Mouse (Mus musculus) layer of hippocampus, adult 9-11 months (tissue): ENCODE data around the gene Asb12.
"Not testable (repeated sequence)": the region's sequence is repeated elsewhere in the genome, so short reads cannot be mapped to it uniquely, and the experiment has no call there.

Experiments used
- DNase-seq: peaks from one replicate; pipeline ENCODE4 v3.0.0; 2022

Gene Asb12

DNA sequence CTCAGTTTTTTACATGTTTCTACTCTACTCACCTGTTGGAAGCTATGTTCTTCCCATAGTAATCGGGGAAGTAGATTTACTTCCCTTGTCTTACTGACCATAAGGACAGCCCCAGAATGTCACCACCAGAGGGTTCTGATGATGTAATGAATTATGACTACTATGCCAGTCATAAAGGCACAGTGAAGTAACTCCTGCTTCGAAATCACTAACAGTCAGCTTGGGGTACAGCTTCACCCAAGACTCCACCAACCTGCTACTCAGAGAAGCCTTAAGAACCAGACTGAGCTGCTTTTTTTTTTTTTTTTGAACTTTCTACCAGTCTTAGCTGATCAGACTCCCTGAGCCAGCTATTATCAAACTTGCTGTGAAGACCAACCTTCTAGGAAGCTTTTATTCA lies at the start of gene Asb12, which contains the start of gene Pfn5:
Gene Asb12, minus strand, starts transcription at position 101 of the 400 bp plus-strand sequence.
Gene Pfn5, plus strand, starts transcription at position 218 of the 400 bp plus-strand sequence.
- DNase-seq, result no peak

DNA sequence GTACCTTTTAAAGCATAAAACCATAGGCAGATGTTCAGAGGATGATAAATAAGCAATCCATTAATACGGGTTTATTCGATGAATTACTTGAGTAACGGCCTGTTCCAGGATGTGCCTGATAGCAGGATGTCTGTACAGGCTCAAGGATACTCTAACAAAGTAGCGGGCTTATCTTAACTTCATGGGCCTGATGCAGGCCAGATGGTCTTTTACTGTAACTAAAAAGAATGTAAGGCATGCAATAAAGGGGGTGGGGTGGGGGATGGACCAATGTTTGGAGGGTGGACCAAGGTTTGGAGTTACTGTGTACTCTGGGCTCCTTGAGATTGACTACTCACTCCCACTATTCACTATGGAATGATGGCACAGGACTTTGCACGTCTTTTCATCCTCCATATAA lies 42.8 kb upstream of the Asb12 start:
- DNase-seq, result no peak

DNA sequence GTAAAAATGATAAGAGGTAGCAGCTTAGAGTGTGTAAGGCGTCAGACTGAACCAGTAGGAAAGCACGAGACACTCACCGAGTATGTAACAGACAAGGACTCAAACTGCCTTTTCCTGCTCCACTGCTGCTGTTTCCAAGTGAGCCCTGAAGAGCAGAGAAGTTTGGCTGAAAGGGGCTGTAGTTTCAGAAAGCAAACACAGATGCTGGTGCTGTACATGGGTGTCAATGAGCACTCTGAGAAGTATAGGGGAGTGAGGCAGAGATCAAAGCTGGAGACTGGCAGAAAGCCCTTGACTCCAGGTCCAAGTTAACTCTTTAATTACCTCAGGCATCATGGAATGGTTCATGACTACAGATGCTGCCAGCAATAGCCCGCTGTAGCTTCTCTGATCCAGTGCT lies 3.5 kb downstream of the Asb12 start:
- DNase-seq, result no peak

DNA sequence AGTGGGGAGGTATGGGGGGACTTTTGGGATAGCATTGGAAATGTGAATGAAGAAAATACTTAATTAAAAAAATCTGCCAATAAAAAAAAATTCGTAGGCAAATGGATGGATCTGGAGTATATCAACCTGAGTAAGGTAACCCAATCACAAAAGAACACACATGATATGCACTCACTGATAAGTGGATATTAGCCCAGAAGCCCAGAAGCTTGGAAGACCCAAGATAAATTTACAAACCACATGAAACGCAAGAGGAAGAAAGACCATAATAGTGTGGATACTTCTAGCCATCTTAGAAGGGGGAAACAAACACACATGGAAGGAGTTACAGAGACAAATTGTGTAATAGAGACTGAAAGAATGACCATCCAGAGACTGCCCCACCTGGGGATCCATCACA lies 22.3 kb downstream of the Asb12 start:
- not testable (repeated sequence) for DNase-seq

DNA sequence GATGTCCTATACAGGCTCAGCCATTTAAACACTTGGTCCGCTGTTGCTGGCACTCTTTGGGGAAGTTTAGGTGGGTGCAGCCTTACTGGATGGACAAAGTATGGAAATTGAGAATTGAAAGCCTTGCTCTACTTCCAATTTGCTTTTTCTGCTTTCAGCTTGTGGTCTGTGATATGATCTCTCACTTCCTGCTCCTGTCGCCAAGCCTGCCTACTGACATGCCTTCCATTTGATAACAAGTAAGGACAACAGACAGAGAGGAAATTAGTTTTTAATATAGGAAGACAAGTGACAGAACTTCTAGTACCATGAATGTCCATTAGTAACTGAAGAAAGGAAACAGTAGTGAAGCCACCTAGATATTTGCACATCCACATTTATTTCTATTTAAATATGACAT lies 32.6 kb downstream of the Asb12 start:
- DNase-seq, result no peak

DNA sequence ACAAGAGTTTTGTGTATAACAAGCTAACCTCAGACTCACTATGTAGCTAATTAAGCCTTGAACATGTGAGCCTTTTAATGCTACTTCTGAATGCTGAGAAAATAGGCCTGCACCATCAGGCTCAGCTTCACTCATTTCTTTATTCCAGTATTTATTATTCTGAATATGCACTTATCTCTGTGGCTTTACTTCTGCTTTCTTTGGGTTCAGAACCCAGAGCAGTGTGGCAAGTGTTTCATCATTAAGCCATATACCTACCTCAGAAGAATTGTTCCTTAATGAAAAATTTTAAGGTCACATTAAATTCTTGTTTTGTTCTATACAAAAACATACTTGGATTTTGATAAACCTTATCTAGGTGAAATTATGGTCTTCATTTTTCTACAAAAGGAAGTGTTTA lies 33.9 kb downstream of the Asb12 start:
- DNase-seq, result no peak

DNA sequence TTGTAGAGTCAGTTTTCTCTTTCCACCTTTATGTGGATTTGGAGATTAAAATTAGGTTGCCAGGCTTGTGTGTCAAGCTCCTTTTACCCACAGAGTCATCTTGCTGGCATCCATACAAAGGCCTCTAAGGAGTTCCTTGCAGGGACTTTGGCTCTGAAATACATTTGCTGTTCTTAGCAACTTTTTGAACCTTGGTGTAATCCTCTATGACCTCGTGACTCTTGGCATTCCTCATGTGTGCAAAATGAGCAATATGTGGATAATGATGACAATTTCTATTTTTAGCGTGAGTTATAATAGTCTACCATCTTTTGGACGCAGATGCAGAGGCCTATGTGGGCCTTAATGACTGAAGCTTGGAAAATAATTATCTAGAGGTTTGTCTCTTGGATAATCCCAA lies 100.6 kb downstream of the Asb12 start:
- DNase-seq, result no peak

DNA sequence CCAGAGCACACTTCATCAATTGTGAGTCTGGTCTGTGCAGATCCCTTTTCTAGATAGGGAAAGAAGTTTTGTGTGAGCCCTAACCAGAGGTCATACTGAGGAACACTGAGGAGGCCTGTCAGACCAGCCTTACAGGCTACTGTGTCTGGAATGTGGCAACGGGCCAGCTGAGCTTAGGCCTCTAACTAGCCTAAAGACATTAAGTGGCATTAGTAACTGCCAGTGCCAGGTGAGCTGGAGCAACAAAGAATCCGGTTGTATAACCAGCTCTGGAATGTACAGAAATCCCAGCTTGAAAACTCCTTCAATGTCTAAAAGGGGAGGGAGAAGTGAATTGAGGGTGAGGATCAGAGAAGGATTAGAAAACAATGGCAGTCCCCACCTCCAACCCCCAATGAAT lies 111.9 kb downstream of the Asb12 start:
- DNase-seq, result no peak

DNA sequence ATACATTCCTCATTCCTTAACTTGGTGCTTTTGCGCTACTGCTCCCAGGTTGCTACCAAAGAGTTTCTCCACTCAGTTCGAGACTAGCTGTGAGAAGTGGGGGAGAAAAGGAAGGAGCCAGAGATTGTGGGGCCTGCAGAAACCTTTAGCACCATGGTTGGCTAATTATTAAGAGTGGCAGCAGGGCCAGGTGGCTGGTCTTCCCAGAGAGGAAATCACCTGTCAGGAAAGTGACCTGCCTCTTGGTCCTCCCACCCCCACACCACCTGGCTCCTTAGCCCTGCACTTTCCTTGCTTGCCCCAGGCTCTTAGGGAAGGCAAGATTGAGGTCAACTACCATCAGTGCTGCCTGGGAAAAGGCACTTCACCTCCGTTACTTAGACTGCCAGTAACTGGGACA lies 112.6 kb downstream of the Asb12 start:
- DNase-seq, result no peak

DNA sequence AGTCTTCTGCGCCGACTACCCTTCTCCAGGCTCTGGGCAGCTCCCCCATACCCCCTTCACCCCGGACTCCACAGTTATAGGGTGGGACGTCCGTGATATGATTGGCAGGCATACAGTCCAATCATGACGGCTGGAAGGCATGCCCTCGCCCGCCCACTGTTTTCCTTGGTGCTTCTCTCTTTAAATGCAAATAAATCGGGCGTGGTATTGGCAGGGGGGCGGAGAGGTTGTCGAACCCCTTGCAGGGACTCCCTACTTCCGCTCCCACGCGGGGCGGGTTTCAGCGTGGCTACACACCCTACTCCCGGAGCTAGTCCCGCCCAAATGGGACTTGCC lies 113.0 kb downstream of the Asb12 start, which contains the start of gene Amer1:
Gene Amer1, minus strand, starts transcription at position 97 of the 336 bp plus-strand sequence.
- peak; percentile 94 for DNase-seq

DNA sequence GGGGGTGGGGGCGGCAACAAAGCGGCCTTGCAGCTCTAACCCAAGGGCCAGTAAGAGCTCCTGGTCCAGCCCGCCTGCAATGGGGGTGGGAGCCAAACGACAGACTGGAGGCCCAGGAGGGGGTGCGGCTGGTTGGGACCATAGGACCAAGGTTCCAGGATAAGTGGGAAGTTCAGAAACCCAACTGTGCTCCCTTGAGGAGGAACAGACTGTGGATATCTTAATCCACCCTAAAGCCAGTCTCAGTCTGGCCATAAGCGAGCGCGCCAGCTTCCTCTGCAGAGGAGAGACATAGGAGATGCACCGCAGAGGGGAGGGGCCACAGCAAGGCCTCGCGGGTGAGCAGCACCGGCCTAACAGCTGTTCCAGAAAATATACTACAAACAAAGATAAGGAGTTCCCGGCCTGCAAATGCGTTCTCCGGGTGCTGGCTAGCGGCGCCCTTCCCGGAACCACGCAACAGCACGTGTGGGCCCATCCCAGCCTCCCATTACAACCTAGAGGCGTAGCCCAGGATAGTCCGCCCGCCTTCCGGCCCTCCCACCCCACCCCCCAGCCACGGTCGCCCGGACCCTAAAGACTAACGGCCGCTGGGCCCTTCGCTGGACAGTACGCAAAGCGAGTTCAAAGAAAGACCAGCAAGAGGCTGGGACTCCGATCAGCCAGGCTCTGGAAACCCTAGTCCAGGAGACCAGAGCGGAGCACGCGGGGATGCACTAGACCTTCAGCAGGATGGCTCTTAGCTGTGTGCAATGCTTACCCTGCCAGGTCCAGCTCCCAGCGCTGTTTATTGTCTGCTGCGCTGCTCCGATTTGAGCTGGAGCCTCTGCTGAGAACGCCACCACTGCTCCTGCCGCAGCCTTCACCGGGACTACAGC lies 113.7 kb downstream of the Asb12 start:
- peak; percentile 25 for DNase-seq

DNA sequence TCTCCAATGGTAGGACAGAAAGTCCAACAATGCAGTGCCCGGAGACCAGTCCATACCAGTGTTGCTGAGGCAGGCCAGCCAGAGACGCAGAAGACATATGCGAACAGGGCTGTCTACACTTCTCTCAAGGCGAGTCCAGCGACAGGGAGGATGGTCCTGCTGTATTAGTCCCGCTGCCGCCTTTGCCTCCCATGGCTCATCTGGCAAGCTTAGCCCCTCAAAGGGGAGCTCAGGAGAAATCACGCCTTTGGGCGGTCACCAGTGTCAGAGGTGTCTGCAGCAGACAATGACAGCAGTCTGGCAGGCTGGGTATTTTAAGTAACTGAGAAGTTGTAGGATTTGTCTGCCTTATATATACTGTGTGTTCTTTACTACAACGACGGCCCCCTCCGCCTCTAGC lies 114.4 kb downstream of the Asb12 start:
- DNase-seq, result no peak

DNA sequence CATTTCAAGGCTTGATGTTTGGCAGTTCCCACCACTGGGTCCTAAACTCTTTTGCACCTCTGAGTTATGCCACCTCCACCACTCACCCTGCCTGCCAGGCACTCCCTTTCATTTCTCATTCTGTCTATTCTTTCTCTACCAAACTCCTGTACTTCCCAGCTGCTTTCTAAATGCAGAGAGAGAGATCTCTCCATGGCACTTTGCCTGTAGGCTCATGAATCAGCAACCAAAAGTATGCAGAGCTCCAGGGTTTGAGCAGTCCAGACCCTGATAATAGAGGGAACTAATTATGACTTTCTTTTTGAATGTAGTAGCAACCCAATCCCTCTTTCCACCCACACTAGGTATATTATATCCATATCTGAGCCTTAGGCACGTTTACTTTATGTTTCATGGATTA lies 115.5 kb downstream of the Asb12 start:
- DNase-seq, result no peak

DNA sequence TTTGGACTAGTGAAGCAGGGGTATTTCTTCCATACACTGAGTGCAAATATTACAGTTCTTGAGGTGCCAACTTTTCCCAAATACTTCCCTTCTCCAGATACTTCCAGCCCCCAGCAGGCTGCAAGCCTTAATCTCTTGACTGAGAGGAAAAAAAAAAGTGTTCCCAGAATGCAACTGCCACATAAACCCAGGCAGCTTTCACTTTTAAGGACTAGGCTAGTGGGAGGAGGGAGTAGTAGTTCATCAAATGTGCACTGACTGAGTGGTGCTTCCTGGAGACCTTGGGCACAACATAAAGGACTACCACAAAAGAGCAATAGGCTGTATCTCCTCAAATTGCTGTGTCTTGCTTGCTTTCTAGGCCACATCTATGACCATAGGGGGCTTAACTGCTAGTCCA lies 116.5 kb downstream of the Asb12 start:
- no peak for DNase-seq

DNA sequence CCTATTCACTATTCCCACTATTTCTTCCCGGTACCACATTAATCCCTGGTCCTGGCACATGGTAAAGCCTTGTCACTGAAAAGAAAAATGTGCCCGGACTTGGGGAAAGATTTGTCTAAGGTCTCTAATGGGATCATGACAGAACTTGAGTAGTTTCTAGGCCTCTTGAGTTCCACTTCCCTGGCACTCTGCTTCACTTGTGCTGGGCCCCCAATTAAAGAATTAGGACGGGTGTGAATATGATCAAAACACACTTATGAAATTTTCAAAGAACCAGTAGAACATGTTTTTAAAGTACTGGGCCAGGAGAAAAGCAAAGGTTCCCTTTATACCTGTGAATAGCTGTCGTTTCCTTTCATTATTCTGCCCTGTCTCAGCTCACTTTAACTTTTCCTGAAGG lies 119.3 kb downstream of the Asb12 start:
- DNase-seq, result no peak

DNA sequence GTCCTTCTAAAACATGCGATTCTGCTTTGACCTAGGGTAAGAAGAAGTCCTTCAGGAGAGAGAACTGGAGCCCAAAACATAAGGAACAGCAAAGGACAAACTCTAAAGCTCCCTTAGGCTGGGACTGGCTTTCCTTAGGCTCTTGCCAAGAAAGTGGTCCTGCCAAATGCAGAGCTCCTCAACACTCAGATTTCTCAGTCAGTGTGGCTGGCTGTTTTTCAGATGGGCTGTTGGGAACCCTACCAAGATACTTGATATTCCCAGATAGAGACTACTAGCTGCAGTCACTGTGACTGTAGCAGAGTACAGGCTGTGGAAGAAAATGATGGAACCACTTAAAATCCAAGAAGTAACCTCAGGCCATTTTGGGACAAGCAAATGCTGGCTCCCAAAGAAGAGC lies 120.6 kb downstream of the Asb12 start:
- no peak for DNase-seq
